Mouse (Mus musculus): ENCODE measurements at regions not wholly inside any gene's neighbourhood (a gene's known extent, or its start where the extent isn't known, plus 50 kb on each side); places are given as distances from the start of the nearest gene placed in this dataset.

- Histone ChIP-seq H3K27me3 (ENCODE audit: control insufficient read depth, insufficient read depth, low read length) (no peaks in the 10 kb centered on the region), H3K4me3 (ENCODE audit: low read depth, low read length) (no peak overlapping the region), H3K36me3 (ENCODE audit: control insufficient read depth, insufficient read depth, low read length) (no peaks in the 10 kb centered on the region), H3K27ac (replicated peaks) (no peak overlapping the region), H3K4me1 (replicated peaks; ENCODE audit: control insufficient read depth, insufficient read depth) (no peaks in the 10 kb centered on the region), H3K4me2 (replicated peaks; ENCODE audit: low read depth) (no peak overlapping the region), H3K9ac (ENCODE audit: low read length) (no peak overlapping the region), H3K9me3 (ENCODE audit: control insufficient read depth, low read length) (no peaks in the 10 kb centered on the region)
- 66% methylated on average over 6 of the region's 6 CpGs for WGBS
- DNase-seq (ENCODE audit: low spot score) (no peak), ATAC-seq (ENCODE audit: low FRiP score, low TSS enrichment) (no peak)
- TF ChIP-seq EP300 (optimal IDR thresholded peaks at IDR 0.05) (no peak), CTCF (IDR thresholded peaks at IDR 0.05; ENCODE audit: low read depth) (no peak)
Observed at GRCm38 (mm10) chr9:113019576-113019975, 688.5 kb downstream of the Pdcd6ip start.

GRCm38 (mm10) chr9:113008106-113008505 is 700.0 kb downstream of the Pdcd6ip start:
- no peak overlapping the region for H3K4me2 ChIP-seq (replicated peaks; ENCODE audit: low read depth)
- H3K9ac ChIP-seq (ENCODE audit: low read length), result no peak overlapping the region
- no peak overlapping the region for H3K27ac ChIP-seq (replicated peaks)
- no peaks in the 10 kb centered on the region for H3K27me3 ChIP-seq (ENCODE audit: control insufficient read depth, insufficient read depth, low read length)
- no peak for ATAC-seq (ENCODE audit: low FRiP score, low TSS enrichment)
- no peaks in the 10 kb centered on the region for H3K4me1 ChIP-seq (replicated peaks; ENCODE audit: control insufficient read depth, insufficient read depth)
- WGBS, result 61% methylated on average over 4 of the region's 4 CpGs
- TF ChIP-seq CTCF (IDR thresholded peaks at IDR 0.05; ENCODE audit: low read depth), result no peak
- TF ChIP-seq EP300 (optimal IDR thresholded peaks at IDR 0.05), result no peak
- no peaks in the 10 kb centered on the region for H3K9me3 ChIP-seq (ENCODE audit: control insufficient read depth, low read length)
- no peak overlapping the region for H3K4me3 ChIP-seq (ENCODE audit: low read depth, low read length)
- no peaks in the 10 kb centered on the region for H3K36me3 ChIP-seq (ENCODE audit: control insufficient read depth, insufficient read depth, low read length)
- DNase-seq (ENCODE audit: low spot score), result no peak

GRCm38 (mm10) chr9:112996204-112996603 is 711.9 kb downstream of the Pdcd6ip start:
- no peak overlapping the region for H3K27ac ChIP-seq (replicated peaks)
- ATAC-seq (ENCODE audit: low FRiP score, low TSS enrichment) (no peak), DNase-seq (ENCODE audit: low spot score) (no peak)
- TF ChIP-seq EP300 (optimal IDR thresholded peaks at IDR 0.05) (no peak), CTCF (IDR thresholded peaks at IDR 0.05; ENCODE audit: low read depth) (no peak)
- no peaks in the 10 kb centered on the region for H3K27me3 ChIP-seq (ENCODE audit: control insufficient read depth, insufficient read depth, low read length)
- no peaks in the 10 kb centered on the region for H3K4me1 ChIP-seq (replicated peaks; ENCODE audit: control insufficient read depth, insufficient read depth)
- H3K36me3 ChIP-seq (ENCODE audit: control insufficient read depth, insufficient read depth, low read length), result no peaks in the 10 kb centered on the region
- no peak overlapping the region for H3K9ac ChIP-seq (ENCODE audit: low read length)
- H3K4me2 ChIP-seq (replicated peaks; ENCODE audit: low read depth), result no peak overlapping the region
- H3K9me3 ChIP-seq (ENCODE audit: control insufficient read depth, low read length), result no peaks in the 10 kb centered on the region
- no peak overlapping the region for H3K4me3 ChIP-seq (ENCODE audit: low read depth, low read length)
- WGBS, result 82% methylated on average over 1 of the region's 1 CpGs

- Histone ChIP-seq H3K9me3 (ENCODE audit: control insufficient read depth, low read length) (no peaks in the 10 kb centered on the region), H3K27ac (replicated peaks) (no peak overlapping the region), H3K4me2 (replicated peaks; ENCODE audit: low read depth) (no peak overlapping the region), H3K36me3 (ENCODE audit: control insufficient read depth, insufficient read depth, low read length) (no peaks in the 10 kb centered on the region), H3K27me3 (ENCODE audit: control insufficient read depth, insufficient read depth, low read length) (no peaks in the 10 kb centered on the region), H3K4me1 (replicated peaks; ENCODE audit: control insufficient read depth, insufficient read depth) (no peaks in the 10 kb centered on the region), H3K9ac (ENCODE audit: low read length) (no peak overlapping the region), H3K4me3 (ENCODE audit: low read depth, low read length) (no peak overlapping the region)
- WGBS, result 75% methylated on average over 4 of the region's 4 CpGs
- ATAC-seq (ENCODE audit: low FRiP score, low TSS enrichment) (no peak), DNase-seq (ENCODE audit: low spot score) (no peak)
- TF ChIP-seq CTCF (IDR thresholded peaks at IDR 0.05; ENCODE audit: low read depth) (no peak), EP300 (optimal IDR thresholded peaks at IDR 0.05) (no peak)
Observed at GRCm38 (mm10) chr9:112994774-112995173, 713.3 kb downstream of the Pdcd6ip start.

GRCm38 (mm10) chr9:112993627-112994026 is 714.4 kb downstream of the Pdcd6ip start:
- Histone ChIP-seq H3K9ac (ENCODE audit: low read length) (no peak overlapping the region), H3K27me3 (ENCODE audit: control insufficient read depth, insufficient read depth, low read length) (no peaks in the 10 kb centered on the region), H3K9me3 (ENCODE audit: control insufficient read depth, low read length) (no peaks in the 10 kb centered on the region), H3K4me1 (replicated peaks; ENCODE audit: control insufficient read depth, insufficient read depth) (no peaks in the 10 kb centered on the region), H3K27ac (replicated peaks) (no peak overlapping the region), H3K4me2 (replicated peaks; ENCODE audit: low read depth) (no peak overlapping the region), H3K4me3 (ENCODE audit: low read depth, low read length) (no peak overlapping the region), H3K36me3 (ENCODE audit: control insufficient read depth, insufficient read depth, low read length) (no peaks in the 10 kb centered on the region)
- DNase-seq (ENCODE audit: low spot score) (no peak), ATAC-seq (ENCODE audit: low FRiP score, low TSS enrichment) (no peak)
- TF ChIP-seq CTCF (IDR thresholded peaks at IDR 0.05; ENCODE audit: low read depth) (no peak), EP300 (optimal IDR thresholded peaks at IDR 0.05) (no peak)
- 70% methylated on average over 2 of the region's 2 CpGs for WGBS

- no peak for ATAC-seq (ENCODE audit: low FRiP score, low TSS enrichment)
- Histone ChIP-seq H3K4me1 (replicated peaks; ENCODE audit: control insufficient read depth, insufficient read depth) (no peaks in the 10 kb centered on the region), H3K4me2 (replicated peaks; ENCODE audit: low read depth) (no peak overlapping the region), H3K9ac (ENCODE audit: low read length) (no peak overlapping the region), H3K27ac (replicated peaks) (no peak overlapping the region), H3K27me3 (ENCODE audit: control insufficient read depth, insufficient read depth, low read length) (no peaks in the 10 kb centered on the region), H3K4me3 (ENCODE audit: low read depth, low read length) (no peak overlapping the region), H3K36me3 (ENCODE audit: control insufficient read depth, insufficient read depth, low read length) (no peaks in the 10 kb centered on the region), H3K9me3 (ENCODE audit: control insufficient read depth, low read length) (no peaks in the 10 kb centered on the region)
- no peak for TF ChIP-seq CTCF (IDR thresholded peaks at IDR 0.05; ENCODE audit: low read depth)
- TF ChIP-seq EP300 (optimal IDR thresholded peaks at IDR 0.05), result no peak
- WGBS, result 29% methylated on average over 3 of the region's 3 CpGs
- DNase-seq (ENCODE audit: low spot score), result no peak
Observed at GRCm38 (mm10) chr9:112992937-112993336, 715.1 kb downstream of the Pdcd6ip start.

All from stomach, postnatal 0 days (tissue).